Mouse (Mus musculus) cerebellum, postnatal 10 days (tissue): ENCODE results near the gene Smgc.
"Not testable (repeated sequence)": the region's sequence is repeated elsewhere in the genome, so short reads cannot be mapped to it uniquely, and the experiment has no call there.

ENCODE experiments used
- DNase-seq, 2 experiments: peaks; one replicate each; pipeline ENCODE4 v3.0.0; 2021; ENCODE audit warnings: mixed read lengths in 2 of 2

Gene Smgc

GRCm38 (mm10) chr15:91837965-91838364, at the start of gene Smgc:
TSS of gene Smgc (plus strand) at chr15:91838265.
- no peak for DNase-seq

GRCm38 (mm10) chr15:91788338-91788737, 49.7 kb upstream of the Smgc start:
- no peak for DNase-seq

- DNase-seq: no peak
Measured at GRCm38 (mm10) chr15:91806463-91806862, 31.6 kb upstream of the Smgc start.

DNA sequence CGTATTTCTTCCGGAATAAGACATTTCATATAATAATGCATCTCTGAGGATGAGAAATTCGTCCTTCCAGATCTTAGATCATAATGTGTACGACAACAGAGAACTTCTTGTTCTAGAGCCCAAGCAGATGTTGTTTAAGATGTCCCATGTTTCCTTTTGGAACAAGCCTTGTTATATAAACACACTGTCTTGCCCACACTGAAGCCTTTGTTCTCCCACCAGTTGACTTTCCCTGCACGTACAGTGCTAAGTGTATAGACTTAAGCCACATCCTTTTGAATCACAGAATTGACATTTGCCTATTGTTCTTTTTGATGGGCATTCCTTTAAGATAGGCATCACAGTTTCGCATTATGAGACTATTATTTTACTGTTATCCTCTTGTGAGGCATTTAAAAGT, 2.7 kb upstream of the Smgc start:
- DNase-seq: no peak

DNA sequence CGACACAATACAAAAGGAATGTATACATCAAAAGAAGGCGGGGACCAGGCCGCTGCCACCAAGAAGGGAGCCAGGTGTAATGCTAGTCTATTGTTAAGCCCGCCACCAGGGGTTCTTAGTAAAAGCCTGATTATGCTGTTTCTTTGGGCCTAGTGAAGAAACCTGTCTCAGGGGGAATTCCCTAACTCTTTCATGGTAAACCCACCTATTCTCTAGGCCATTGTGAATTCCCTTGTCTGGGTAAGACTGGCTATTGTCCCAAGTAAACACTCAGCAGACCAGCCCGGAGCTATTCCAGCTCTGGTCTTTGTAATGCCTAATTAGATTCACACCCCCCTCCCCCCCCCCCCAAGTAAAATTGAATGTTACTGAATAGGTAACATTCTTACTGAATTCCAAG, 26.1 kb downstream of the Smgc start:
- DNase-seq: not testable (repeated sequence)

- peak; percentile 59 to 68 for DNase-seq
Measured at GRCm38 (mm10) chr15:91900245-91900644, 62.2 kb downstream of the Smgc start.

DNA sequence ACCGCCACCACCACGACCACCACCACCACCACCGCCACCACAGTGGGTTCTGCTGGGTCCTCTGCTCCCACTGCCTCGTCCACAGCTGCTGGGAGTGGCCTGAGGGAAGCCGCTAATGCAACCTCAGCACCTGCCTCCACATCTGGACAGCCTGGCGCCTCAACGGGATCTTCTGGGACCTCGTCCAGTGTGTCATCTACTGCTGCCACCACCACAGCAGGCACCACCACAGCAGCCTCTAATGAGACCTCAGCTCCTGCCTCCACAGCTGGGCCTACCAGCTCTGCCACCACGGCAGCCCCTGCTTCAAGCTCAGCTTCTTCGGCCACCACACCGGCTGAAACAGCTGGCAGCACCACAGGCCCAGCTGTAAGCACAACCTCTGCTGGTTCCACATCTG, 69.0 kb downstream of the Smgc start:
- DNase-seq: peak; percentile 18 to 43
